8 mouse cellular contexts compared by ENCODE assay signal in the genomic region with DNA sequence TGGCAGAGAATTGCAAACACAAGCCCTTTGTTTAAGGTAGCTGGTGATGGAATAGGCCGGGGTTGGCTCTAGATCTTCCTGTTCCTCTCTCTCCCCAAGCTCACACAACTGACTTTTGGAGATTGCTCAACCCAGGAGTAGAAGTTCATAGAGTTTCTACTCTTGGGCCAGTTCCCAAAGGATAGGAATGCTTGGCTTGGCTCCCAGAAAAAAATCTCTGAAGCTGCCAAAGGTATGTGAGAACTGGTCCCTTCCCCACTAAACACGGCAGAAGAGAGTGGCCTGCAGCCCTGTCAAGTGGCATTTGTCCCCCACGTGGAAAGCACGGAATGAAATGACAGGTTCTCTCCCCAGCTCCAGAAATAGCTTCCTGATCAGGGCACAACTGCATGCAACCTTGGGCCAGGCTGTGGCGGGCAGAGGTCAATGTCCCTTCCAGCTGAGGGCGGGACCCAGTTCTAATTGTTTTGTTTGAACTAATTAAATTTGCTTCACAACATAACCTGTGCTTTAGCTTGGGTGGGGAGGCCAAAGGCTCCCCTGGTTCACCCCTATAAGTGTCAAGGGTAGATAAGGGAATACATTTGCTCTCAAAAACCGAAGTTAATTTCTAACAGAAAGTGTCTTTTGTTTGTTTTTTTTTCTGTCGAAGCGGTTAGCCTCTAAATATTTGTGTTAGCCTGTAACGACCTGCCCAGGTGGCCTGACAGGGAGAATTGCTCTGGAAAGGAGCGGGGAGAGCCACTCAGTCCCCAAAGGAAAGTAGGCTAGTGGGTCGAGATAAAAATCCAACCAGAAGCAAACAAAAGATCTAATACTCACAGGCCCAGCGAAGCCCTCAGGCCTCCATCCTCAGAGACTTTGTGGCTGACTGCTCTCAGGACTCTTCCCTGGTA.
DNase-seq lines count a peak whose midpoint lies in the region; ATAC-seq and TF ChIP-seq lines count a peak whose summit lies in the region.

No protein-coding gene starts in this region.

- no peaks in the 10 kb centered on the region for H3K27me3 ChIP-seq in hindbrain, embryonic 15.5 days
- H3K27me3 ChIP-seq in liver, embryonic 13.5 days = no peaks in the 10 kb centered on the region
- H3K27me3 ChIP-seq in small intestine, adult 2 months (ENCODE audit: control insufficient read depth, insufficient read depth, low read length) = no peaks in the 10 kb centered on the region
- no peaks in the 10 kb centered on the region for H3K27me3 ChIP-seq in thymus, adult 2 months (ENCODE audit: control insufficient read depth, insufficient read depth, low read length)

- no peak overlapping the region for H3K9ac ChIP-seq in hindbrain, embryonic 15.5 days
- peak overlapping the region; percentile 35; the same call in 1 of the 2 replicates for H3K9ac ChIP-seq in liver, embryonic 13.5 days

- H3K4me2 ChIP-seq in hindbrain, embryonic 15.5 days = no peak overlapping the region
- peak overlapping the region; percentile 3; the same call in 1 of the 2 replicates for H3K4me2 ChIP-seq in liver, embryonic 13.5 days

- 48% methylated on average over 13 of the region's 13 CpGs for whole genome bisulfite sequencing in hindbrain, embryonic 15.5 days
- WGBS in liver, embryonic 13.5 days (ENCODE audit: insufficient replicate concordance) = 39% methylated on average over 13 of the region's 13 CpGs
- 15% methylated on average over 13 of the region's 13 CpGs for WGBS in small intestine, adult 2 months
- WGBS in thymus, adult 2 months = 81% methylated on average over 13 of the region's 13 CpGs

- H3K4me1 ChIP-seq in hindbrain, embryonic 15.5 days (replicated peaks) = peaks cover 44% of the 10 kb centered on the region
- peaks cover 88% of the 10 kb centered on the region for H3K4me1 ChIP-seq in liver, embryonic 13.5 days (replicated peaks)
- peaks cover 18% of the 10 kb centered on the region for H3K4me1 ChIP-seq in small intestine, adult 2 months (ENCODE audit: control insufficient read depth, insufficient read depth, insufficient read length, low read length)
- peaks cover 9% of the 10 kb centered on the region; the same call in 1 of the 2 replicates for H3K4me1 ChIP-seq in thymus, adult 2 months (replicated peaks; ENCODE audit: control insufficient read depth, insufficient read depth, low read length)

- H3K27ac ChIP-seq in gastrocnemius, adult 2 months = peak overlapping the region; percentile 91
- peak overlapping the region; percentile 1; the same call in 1 of the 2 replicates for H3K27ac ChIP-seq in hindbrain, embryonic 15.5 days (replicated peaks)
- H3K27ac ChIP-seq in liver, embryonic 13.5 days = peak overlapping the region; percentile 90
- peak overlapping the region; percentile 68 for H3K27ac ChIP-seq in small intestine, adult 2 months (ENCODE audit: insufficient read depth, low read depth, low read length)
- H3K27ac ChIP-seq in thymus, adult 2 months (ENCODE audit: control insufficient read depth, insufficient read depth, low read length) = no peak overlapping the region

- peak overlapping the region; percentile 35; the same call in 1 of the 2 replicates for H3K4me3 ChIP-seq in gastrocnemius, adult 2 months
- H3K4me3 ChIP-seq in hindbrain, embryonic 15.5 days = no peak overlapping the region
- H3K4me3 ChIP-seq in liver, embryonic 13.5 days (replicated peaks) = no peak overlapping the region
- no peak overlapping the region for H3K4me3 ChIP-seq in small intestine, adult 2 months (ENCODE audit: low read depth, low read length)
- no peak overlapping the region for H3K4me3 ChIP-seq in thymus, adult 2 months (ENCODE audit: control insufficient read depth, insufficient read depth, low read length)

- TF ChIP-seq CTCF in gastrocnemius, adult 2 months (IDR thresholded peaks at IDR 0.05) = no peak
- TF ChIP-seq CTCF in small intestine, adult 2 months (IDR thresholded peaks at IDR 0.05; ENCODE audit: extremely low read depth, insufficient read length, insufficient replicate concordance, low read depth, low read length) = no peak
- TF ChIP-seq CTCF in thymus, adult 2 months (IDR thresholded peaks at IDR 0.05; ENCODE audit: borderline replicate concordance, control insufficient read depth, extremely low read depth, insufficient read depth, low read length, poor library complexity) = no peak

- TF ChIP-seq POLR2A in small intestine, adult 2 months (IDR thresholded peaks at IDR 0.05; ENCODE audit: low read depth, low read length) = no peak
- TF ChIP-seq POLR2A in thymus, adult 2 months (IDR thresholded peaks at IDR 0.05; ENCODE audit: control insufficient read depth, extremely low read depth, insufficient read depth, low read length, poor library complexity) = no peak

- ATAC-seq in hindbrain, embryonic 15.5 days (ENCODE audit: low FRiP score, low read depth) = no peak
- ATAC-seq in liver, embryonic 13.5 days (ENCODE audit: low read depth) = no peak

- intact Hi-C loops in gastrocnemius, adult 2 months (cut with DNase I) = loop anchor here (1.0 kb wide), 1 partner anchor 71 kb away; no protein-coding TSS in a partner anchor

- peak; percentile 38 to 43 for DNase-seq in urinary bladder, adult 18-20 months (ENCODE audit: low spot score in 2 of 2)
- DNase-seq in urinary bladder, postnatal 10 days (ENCODE audit: low spot score) = no peak
- peak; percentile 83 for DNase-seq in gastrocnemius, adult 2 months
- DNase-seq in liver, embryonic 13.5 days = no peak
- no peak for DNase-seq in left cerebral cortex, adult 11 months (ENCODE audit: low spot score)
- DNase-seq in thymus, adult 2 months = no peak

- no peaks in the 10 kb centered on the region for H3K36me3 ChIP-seq in hindbrain, embryonic 15.5 days
- no peaks in the 10 kb centered on the region for H3K36me3 ChIP-seq in liver, embryonic 13.5 days
- H3K36me3 ChIP-seq in small intestine, adult 2 months (ENCODE audit: control insufficient read depth, insufficient read depth, low read length) = no peaks in the 10 kb centered on the region
- H3K36me3 ChIP-seq in thymus, adult 2 months (ENCODE audit: control insufficient read depth, insufficient read depth, low read length) = no peaks in the 10 kb centered on the region

- H3K9me3 ChIP-seq in hindbrain, embryonic 15.5 days = no peaks in the 10 kb centered on the region
- no peaks in the 10 kb centered on the region for H3K9me3 ChIP-seq in liver, embryonic 13.5 days (replicated peaks)

Comparison
In these comparisons a context has a peak if more than half of its experiments do, and no peak if none do; other contexts are left out.
1. DNase-seq: peak in urinary bladder, adult 18-20 months (2 of 2) and gastrocnemius, adult 2 months (single experiment); none in urinary bladder, postnatal 10 days (single experiment), liver, embryonic 13.5 days (single experiment), left cerebral cortex, adult 11 months (single experiment) and thymus, adult 2 months (single experiment).